Mouse (Mus musculus) adrenal gland, adult 2 months (tissue): ENCODE results near the gene Scimp. TPM values are rescaled to one million over a fixed set of nuclear protein-coding genes. Genes with fewer than 3 reads are reported as not detected.
A peak's percentile ranks its signal among the peaks of the same experiment; 100 is the strongest.
"Not testable (repeated sequence)": the region's sequence is repeated elsewhere in the genome, so short reads cannot be mapped to it uniquely, and the experiment has no call there.

Source experiments
- DNase-seq: peaks from one replicate; pipeline ENCODE4 v3.0.0; 2021
- polyA plus RNA-seq: library from polyadenylated mRNA; depleted of rRNA; stranded (reverse); fragments of >200 nt; gene quantifications from 2 replicates; pipeline ENCODE4 v1.2.3, GENCODE M21; 2012
- total RNA-seq, 2 experiments: library from RNA; stranded (reverse); gene quantifications; 2 replicates each; pipeline ENCODE4 v1.2.3; 2021

Scimp gene
- total and polyA plus RNA-seq, 3 experiments, result 0.81 to 3.5 (median 1.2) TPM

DNA sequence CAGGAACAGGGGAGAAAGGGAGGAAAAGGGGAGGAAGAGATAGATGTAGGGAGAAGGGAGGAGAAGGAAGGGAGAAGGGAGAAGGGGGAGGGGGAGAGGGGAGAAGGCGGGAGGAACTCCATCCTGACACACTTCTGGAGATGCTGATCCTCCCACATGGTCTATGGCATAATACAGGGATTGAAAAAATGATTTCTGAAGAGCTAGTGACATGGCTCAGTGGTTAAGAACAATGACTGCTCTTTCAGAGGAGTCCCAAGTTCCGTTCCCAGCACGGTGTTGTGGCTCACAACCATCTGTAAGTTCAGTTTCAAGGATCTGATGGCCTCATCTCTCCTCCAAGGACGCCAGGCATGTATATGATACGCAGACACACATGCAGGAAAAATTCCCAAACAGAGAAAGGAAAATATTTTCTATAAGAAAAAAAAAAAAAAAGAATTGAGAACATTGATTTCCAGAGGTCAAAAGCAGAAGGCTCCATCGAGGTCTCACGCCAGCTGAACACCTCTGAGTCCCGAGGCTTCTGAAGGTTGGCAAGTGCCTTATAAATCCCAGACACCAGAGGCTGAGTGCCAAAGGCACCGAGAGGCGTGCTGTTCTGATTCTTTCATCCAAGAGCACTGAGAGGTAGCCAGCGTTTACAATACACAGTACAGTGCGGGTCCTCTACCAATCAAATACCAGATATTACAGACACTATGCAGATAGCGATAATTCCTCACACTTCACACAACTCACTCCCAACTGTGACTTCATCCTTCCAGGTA lies 730 bp downstream of the Scimp start:
- no peak for DNase-seq

DNA sequence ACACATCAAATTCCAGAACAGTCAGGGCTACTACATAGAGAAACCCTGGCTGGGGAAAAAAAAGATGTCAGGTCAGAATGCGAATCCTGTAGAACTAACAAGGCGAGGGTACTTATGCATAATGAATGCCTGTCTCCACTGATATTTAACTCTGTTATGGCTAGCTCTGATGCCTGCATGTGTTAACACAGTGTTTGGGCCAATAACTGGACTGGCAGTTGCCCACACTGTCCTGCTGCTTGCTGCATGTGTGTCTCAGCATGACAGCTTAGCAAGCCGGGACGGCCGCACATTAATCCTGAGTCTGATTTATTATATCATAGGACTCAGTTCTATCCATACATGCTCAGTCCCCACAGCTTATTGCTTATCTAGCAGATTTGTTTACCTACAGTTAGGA lies 1.3 kb downstream of the Scimp start:
- DNase-seq, result no peak

DNA sequence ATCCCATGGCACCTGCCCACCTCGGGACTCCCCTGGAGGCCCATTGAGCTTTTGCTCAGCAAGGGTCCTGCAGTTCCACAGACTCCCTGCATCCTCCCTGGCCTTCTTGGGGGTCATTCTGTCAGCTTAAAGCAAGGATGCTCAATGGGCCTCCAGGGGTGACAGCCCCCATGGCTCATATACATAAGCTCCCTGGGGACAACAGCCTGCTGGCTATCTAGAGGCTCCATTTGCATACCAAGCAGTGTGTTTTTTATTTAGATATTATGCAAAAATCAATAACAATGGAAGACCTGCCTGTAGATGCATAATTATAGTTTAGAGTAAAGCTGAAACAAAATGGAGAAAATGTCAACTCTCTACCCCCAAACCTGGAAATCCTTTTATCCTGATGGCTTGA lies 3.4 kb downstream of the Scimp start:
- no peak for DNase-seq

DNA sequence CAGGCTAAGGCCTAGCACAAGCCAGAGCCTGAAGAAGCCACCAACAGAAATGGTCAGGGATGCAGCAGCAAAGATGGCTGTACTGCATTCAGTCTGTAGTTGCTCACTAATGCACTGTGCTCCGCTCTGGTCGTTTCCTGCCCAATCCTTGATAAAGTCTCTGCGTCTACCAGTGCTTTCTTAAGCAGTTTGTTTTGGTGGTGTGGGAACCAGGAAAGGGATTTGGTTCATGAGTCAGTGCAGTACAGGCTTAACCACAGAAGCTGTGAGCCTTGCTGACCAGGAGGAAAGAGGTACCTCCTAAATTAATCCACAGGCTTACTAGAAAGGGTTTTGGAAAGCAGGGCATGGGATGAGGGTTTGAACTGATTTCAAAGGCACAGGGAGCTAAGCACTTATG lies 4.3 kb downstream of the Scimp start:
- DNase-seq, result no peak

DNA sequence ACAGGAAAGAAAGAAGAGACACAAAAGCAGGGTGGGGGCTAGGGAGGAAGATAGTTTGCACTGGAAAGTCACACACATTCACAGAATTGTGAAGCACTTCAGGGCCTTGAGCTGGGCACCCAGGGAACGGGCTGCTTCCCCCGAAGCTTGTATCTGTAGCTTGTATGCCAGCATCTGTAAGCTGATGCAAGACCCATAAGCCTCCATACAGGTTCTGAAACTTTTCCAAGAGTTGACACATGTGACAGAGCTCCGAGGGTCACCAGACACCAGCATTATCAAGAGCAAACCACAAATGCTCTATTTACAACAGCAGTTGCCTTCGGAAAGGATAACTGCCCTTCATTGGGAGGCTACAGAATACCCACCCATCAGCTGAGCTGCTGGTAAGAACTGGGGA lies 4.8 kb downstream of the Scimp start:
- no peak for DNase-seq

DNA sequence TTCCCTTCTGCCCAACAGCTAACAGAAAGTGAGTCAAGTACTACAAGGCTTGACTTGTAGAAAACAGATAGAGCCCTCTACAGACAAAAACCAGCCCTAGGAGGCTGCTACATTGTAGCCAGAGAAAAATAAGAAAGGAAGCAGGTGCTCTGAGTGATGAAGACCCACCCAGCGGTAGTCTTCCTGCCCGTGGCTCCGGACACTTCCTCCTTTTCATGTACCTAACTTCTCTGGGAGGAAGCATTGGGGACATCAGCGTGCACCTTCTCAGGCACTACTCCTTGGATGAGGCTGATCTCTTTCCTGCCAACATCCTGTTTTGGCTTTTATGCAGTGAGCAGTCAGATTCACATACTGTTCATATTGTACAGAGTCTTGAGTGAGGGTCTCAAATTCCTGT lies 5.7 kb downstream of the Scimp start:
- no peak for DNase-seq

DNA sequence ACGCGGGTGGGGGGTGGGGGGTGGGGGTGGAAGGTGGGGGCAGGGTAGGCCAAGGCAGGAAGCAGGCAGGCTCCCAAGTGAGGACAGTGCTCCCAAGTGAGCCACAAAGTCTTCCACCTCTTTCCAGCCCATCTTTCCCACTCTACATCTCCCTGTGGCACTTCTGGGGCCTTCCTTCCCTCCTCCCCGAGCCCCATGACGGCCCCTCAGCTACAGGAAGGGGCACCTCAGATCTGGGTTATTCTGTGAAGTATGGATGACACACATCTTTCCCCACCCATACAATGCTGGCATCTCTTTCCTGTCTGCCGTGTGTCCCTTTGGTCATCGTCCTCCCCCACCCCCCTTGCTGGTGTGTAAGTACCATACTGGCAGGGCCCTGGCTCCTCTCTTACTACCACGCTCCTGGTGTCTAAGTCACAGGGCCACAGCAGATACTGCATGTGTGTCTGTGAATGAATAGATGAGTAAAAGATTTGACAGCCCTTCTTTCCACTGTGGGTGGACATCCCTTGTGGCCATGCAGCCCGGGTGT lies 6.7 kb downstream of the Scimp start:
- DNase-seq, result no peak

DNA sequence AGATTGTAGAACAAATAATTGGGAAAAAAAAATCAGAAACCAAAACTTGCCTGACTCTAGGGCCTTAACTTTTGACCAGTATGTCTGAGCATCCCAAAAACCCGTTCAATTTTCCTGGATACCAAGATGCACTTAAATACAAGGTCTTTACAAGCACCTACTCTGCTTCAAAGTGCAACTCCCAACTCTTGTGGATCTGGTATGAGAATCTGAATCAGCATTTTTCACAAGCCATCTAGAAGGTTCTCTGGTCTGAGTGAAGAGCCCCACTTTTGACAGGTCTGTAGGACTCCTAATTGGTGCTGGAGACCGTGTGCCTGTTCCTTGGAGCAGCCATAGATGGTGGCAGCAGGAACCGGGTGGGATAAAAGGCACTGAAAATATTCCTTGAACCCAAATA lies 8.0 kb downstream of the Scimp start:
- DNase-seq, result no peak

DNA sequence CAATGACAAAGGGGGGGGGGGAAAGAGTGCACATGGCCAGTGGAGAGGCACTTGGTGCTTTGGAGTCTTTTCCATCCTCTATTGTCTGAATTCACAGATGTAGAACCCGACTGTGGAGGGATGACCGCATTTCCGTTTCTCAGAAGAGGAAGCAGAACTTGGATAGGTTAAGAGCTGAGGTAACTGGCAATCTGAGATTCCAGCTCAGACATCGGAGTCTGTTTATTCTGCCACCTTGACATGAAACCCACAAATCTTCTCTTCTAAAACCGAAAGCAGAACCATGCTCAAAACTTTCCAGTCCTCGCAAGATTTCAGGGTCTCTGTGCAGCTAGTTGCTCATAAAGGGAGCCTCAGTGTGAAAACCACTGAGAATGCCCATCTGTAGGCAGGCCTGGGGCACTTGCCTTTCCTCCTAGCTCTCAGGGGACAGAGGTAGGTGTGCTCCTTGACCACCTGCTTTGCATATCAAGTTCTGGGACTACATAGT lies 8.6 kb downstream of the Scimp start:
- no peak for DNase-seq

DNA sequence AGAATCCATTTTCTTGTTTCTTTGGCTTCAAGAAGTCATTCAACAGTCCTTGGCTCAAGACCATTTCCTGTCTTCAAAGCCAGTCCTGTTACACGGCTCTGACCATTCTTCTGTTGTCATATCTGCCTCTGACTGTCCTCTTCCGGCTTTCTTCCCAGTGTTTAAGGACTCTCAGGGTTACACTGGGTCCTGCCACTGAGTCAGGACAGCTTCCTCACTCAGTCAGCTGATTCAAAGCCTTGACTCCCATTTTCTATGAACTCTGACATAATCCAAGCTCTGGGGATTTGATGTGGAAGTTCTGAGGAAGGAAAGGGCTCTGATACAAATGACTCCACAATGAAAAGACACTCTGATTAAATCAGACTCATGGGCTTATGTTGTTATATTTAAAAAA lies 9.5 kb downstream of the Scimp start:
- no peak for DNase-seq

DNA sequence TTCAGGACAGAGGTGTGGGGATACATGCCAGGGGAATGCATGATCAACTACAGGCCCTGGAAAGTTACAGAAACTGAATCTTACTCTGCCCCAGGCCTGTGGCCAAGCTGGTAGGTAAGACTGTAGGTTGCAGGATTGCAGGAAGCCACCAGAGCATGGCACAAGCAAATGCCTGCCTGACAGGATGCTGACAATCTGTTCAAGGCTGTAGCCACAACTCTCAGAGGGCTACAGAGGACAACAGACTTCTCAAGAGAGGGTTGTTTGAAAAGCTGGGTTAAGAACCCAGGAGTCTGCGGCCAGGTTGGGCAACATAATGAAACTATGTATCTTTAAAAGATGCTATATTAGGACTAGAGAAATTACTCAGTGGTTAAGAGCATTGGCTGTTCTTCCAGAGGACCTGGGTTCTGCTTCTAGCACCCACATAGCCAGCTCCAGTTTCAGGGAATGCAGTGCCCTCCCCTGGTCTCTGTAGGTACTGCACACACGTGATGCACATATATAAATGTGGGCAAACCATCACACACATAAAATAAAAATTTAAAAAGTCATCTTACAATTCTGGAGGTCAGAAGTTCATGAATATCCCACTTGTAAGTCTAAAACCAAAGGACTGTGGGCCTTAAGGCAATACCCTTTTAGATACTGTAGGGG lies 10.1 kb downstream of the Scimp start:
- no peak for DNase-seq

DNA sequence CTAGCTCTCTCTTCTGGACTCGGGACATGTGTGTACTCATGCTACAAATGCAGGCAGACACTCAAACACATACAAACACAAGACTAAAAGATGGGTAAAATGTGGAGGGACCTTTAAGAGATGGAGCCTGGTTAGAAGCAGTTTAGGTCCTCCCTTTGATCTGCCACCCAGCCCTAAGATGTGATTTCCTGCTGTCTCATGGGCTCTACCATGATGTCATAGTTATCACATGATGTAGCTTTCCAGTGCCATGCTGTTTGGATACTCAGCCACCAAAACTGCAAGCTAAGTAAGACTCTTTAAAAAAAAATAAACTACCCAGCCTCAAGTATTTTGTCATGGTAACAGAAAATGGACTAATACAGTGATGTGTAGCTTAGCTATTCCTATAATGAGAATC lies 20.0 kb downstream of the Scimp start:
- no peak for DNase-seq

DNA sequence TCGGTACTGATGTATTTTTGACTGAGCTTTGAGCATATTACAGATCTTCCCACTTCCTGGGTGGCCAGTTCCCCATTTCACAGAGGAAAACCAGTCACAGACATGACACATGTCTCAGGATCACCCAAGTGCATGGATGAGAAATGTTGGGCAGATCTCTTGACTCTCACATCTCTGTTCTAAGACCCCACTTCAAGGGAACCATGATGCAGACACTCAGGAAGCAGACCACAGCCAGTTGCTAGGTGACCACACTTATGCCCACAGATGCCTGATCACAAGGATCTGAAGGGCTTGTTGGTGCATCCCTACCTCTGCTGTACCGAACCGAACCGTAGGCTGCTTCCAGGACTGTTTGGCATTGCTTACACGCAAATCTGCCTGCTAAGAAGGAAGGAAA lies 20.7 kb downstream of the Scimp start:
- DNase-seq, result no peak

DNA sequence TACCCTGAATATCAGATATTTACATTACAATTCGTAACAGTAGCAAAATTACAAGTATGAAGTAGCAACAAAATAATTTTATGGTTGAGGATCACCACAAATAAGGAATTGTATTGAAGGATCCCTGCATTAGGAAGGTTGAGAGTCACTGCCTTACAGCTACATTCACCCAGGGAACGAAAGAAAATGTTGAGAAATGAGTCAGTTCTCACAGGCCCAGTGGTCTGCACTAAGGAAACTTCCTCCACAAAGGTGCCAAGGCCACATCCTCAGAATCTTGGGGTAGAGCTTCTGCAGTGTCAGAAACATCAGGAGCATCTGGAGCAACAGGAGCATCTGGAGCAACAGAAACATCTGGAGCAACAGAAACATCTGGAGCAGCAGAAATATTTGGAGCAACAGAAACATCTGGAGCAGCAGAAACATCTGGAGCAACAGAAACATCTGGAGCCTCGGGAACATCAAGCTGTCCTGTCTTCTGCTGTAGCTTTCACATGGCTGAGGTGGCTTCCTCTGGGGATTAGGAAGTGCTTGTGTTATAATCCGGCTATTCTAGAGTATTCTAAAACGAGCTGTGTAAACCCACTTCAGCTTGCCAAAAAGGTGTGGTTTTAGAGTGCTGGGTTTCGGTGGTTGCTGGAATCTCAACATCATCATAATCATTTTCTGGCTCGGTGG lies 21.4 kb downstream of the Scimp start:
- DNase-seq, result no peak

DNA sequence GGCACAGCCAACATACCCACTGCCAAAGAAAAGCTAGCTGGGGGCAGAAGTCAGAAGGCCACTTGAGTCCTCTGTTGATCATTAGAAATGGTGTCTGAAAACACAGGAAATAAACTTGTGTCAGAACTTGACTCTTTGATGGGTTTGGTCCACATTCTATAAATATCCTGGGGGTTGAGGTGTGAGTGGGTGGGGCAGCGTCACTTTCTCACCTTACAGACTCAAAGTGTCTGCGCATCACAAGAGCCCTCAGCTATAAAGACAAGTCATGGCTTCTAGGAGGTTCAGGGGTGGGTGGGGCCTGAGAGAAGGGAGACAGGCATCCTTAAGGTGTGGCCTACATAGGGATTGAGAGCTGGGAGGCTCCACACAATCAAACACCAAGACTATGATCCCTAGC lies 22.0 kb downstream of the Scimp start:
- DNase-seq, result no peak

DNA sequence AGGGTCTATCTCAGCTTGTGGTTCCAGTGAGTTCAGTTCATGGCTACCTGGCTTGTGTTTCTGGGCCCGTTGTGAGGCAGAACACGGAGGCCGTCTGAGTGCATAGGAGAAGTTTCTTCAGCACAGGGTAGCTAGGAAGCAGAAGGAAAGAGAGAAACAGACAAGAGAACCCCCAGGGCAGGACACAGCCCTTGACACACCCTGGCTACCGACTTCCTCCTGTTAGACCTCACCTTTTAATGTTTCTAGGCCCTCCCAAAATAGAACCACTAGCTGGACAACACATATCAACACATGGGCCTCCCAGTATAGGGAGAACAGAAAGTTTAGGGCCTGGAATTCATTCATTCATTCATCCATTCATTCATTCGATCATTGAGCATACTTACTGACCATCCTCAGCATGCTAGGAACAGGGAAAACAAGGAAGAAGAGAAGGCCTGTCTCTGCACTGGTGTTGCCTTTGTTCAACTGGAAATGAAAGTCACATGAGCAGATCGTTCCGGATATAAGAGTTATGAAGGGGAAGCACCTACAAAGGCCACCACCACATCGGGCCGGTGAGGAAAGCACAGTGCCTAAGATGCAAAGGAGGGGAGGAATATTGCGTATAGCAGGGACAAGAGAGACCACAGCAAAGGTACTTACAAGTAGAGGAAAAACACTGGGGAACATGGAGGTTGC lies 23.3 kb downstream of the Scimp start:
- no peak for DNase-seq

DNA sequence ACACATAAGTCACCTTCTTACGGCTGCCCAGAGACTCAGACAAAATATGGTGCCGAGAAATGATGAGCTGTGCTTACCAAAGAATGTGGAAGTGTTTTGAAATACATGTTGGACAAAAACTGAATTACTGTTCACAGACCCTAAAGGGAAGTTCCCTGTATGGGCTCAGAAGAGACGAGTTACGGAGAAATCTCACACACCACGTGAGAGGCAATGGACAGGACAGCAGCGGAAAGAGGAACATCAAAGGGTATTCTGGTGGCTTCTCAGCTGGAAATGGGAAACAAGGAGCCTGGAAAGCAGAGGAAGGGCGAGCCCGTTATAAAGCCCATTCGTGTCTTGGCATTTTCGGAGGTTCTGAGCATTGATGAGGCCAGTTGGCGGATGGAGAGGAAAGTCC lies 25.3 kb downstream of the Scimp start:
- DNase-seq, result no peak

DNA sequence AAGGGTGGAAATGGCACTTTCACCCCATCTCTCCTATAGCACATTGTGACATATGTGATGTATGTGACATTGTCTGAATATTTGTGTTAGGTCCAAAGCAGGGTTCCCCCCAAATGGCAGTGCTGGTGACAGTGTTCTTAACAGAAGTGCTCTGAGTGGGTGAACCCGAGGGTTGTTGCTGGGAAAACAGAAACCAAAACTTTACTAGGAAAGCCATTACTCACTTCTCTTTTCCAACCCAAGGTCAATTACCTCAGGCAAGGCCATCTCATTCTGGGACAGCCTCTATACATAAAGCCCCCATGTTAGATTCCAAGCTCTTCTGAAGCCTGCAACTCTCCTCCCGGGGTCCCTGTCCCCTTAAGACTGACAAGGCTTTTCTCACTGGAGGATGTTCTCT lies 26.5 kb downstream of the Scimp start:
- peak; percentile 32 for DNase-seq

DNA sequence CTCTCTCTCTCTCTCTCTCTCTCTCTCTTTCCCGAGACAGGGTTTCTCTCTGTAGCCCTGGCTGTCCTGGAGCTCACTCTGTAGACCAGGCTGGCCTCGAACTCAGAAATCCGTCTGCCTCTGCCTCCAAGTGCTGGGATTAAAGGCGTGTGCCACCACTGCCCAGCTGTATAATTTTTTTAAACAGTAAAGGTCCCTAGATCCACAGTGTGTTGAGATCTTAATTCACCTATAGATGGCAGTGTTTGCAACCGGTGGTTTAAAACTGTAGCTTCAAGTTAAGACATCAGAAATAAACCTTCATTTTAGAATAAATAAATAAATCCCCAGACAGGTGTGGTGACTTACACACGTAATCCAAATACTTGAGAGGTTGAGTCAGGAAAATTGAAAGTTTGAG lies 34.3 kb downstream of the Scimp start:
- DNase-seq, result not testable (repeated sequence)

DNA sequence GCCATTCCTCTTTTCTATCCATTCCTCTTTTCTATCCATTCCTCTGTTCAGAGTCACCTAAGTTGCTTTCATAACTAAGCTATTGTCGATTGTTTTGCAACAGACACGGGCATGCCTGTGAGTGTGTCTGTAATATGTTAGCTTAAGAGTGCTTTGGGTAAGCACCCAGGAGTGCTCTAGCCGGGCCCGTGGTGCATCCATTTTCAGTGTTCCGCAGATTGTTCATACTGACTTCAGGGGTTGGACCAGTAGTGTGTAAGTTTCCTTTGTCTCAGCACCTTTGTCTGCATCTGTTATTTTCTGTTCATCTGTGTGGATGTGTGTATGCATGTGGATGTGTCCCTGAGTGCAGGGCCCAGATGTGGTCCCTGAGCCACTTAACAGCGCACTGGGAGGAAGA lies 34.8 kb downstream of the Scimp start:
- no peak for DNase-seq

DNA sequence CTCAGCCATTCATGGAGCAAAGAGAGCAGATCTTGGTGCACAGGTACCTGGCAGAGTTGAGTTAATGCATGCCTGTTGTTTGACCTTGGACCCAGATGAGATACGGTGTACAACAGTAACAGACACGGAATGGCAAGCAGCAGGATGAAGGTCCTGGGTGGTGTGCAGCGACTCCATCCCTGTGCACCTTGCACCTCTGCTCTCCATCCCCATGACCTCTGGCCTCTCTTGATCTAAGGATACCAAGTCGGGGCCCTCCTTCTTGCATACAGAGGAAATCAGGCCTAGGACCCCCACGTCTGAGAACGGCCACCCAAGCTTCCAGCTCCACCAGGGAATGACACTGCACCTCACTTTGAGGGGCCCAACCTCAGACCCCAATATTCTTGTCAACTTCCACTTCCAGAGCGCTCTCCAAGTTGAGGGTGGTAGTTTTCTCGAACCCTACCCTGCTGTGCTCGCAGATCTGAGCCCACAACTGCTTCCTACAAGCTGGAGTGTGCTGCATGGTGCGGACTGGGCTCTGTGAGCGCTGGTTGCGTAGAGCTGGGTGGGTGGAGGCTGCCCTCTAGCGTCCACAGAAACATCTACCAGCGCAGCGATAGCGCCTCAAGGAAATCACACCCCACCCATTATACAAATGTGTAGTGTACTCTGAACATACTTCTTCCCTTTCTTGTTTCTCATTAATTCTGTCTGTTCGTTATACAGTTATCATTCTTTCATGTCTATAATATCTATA lies 35.4 kb downstream of the Scimp start:
- DNase-seq, result peak; percentile 78

DNA sequence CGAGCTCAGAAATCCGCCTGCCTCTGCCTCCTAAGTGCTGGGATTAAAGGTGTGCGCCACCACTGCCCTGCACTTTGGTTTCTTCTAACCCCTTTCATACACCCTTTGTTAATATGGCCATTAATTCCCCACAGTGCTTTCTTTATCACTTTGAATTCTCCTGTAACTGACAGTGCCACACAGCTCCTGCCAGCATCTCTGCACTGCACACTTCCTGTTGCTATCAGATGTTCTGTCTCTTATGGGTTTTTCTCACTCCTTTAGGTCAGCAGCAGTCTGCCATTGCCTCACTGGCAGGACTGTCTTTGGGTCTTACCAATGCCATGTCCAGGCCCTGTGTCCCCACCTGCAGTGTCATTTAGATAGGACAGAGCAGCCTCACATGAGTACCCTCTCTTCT lies 41.6 kb downstream of the Scimp start:
- no peak for DNase-seq
